Mouse (Mus musculus): Measurements from ENCODE around the gene Atp13a2. TPM values are rescaled to one million over a fixed set of nuclear protein-coding genes. Genes with fewer than 3 reads are reported as not detected.

The Atp13a2 gene
- polyA plus RNA-seq, 1 experiment from 2014 or later, result 28.7 TPM

DNA sequence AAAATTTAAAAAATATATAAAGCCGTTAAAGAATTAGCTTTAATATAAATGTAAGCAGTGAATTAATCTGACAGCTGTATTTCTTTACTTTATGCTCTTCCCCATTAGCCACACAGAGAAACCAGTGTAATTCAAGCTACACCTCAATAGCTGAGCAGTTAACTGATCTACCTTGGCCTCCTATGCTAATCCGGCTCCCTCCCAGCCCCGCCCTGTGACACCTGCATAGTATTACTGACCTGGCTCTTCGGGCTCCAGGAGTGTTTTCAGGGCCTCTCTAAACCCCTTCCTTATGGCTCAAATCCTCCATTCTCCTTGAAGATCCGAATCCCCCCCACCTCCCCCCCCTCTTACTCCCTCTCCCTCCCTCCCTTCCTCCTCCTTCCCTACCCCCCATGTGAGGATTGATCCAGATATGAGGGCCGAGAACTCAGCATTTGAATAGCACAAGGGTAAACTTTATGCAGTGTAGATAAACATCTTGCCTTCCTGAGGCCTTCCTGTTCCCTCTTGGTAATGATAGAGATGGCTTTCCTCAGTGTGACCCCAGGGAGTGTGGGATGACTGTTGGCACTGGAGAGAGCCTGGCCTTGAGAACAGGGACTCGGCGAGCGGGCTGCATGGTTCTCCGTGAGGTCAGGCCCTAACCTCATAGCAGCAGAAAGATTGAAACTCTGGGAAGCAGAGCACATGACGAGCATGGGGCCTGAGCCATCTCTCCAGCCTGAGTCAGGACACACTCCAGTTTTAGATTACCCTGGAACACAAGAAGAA lies 19.1 kb upstream of the Atp13a2 start:
- no peak for ATAC-seq (ENCODE audit: insufficient number of reproducible peaks, low FRiP score, low TSS enrichment, low read depth)
- Histone ChIP-seq H3K4me2 (ENCODE audit: low read depth, severe bottlenecking) (no peak overlapping the region), H3K4me3 (ENCODE audit: low read depth, low read length) (no peak overlapping the region), H3K27ac (replicated peaks; ENCODE audit: low read depth, low read length) (no peak overlapping the region), H3K9me3 (ENCODE audit: control insufficient read depth, low read length) (no peaks in the 10 kb centered on the region), H3K4me1 (ENCODE audit: control insufficient read depth, insufficient read depth, low read length) (no peaks in the 10 kb centered on the region), H3K27me3 (ENCODE audit: control insufficient read depth, insufficient read depth, low read length) (no peaks in the 10 kb centered on the region), H3K36me3 (ENCODE audit: control insufficient read depth, insufficient read depth, low read length) (peaks cover 5% of the 10 kb centered on the region), H3K9ac (ENCODE audit: low read length) (no peak overlapping the region)
- DNase-seq (ENCODE audit: low spot score), result no peak
- 88% methylated on average over 11 of the region's 11 CpGs for WGBS

GRCm38 (mm10) chr4:140971691-140972090 lies 15.0 kb upstream of the Atp13a2 start:
- no peak for ATAC-seq (ENCODE audit: insufficient number of reproducible peaks, low FRiP score, low TSS enrichment, low read depth)
- Histone ChIP-seq H3K27me3 (ENCODE audit: control insufficient read depth, insufficient read depth, low read length) (no peaks in the 10 kb centered on the region), H3K4me1 (ENCODE audit: control insufficient read depth, insufficient read depth, low read length) (no peaks in the 10 kb centered on the region), H3K27ac (replicated peaks; ENCODE audit: low read depth, low read length) (no peak overlapping the region), H3K36me3 (ENCODE audit: control insufficient read depth, insufficient read depth, low read length) (peaks cover 20% of the 10 kb centered on the region), H3K4me3 (ENCODE audit: low read depth, low read length) (no peak overlapping the region), H3K4me2 (ENCODE audit: low read depth, severe bottlenecking) (no peak overlapping the region), H3K9me3 (ENCODE audit: control insufficient read depth, low read length) (no peaks in the 10 kb centered on the region), H3K9ac (ENCODE audit: low read length) (no peak overlapping the region)
- DNase-seq (ENCODE audit: low spot score), result no peak
- WGBS, result 91% methylated on average over 13 of the region's 13 CpGs

GRCm38 (mm10) chr4:140974408-140974807 lies 12.3 kb upstream of the Atp13a2 start:
- Histone ChIP-seq H3K4me2 (ENCODE audit: low read depth, severe bottlenecking) (no peak overlapping the region), H3K9me3 (ENCODE audit: control insufficient read depth, low read length) (no peaks in the 10 kb centered on the region), H3K27me3 (ENCODE audit: control insufficient read depth, insufficient read depth, low read length) (no peaks in the 10 kb centered on the region), H3K9ac (ENCODE audit: low read length) (no peak overlapping the region), H3K36me3 (ENCODE audit: control insufficient read depth, insufficient read depth, low read length) (peaks cover 20% of the 10 kb centered on the region), H3K4me1 (ENCODE audit: control insufficient read depth, insufficient read depth, low read length) (no peaks in the 10 kb centered on the region), H3K4me3 (ENCODE audit: low read depth, low read length) (no peak overlapping the region), H3K27ac (replicated peaks; ENCODE audit: low read depth, low read length) (no peak overlapping the region)
- WGBS, result 96% methylated on average over 6 of the region's 6 CpGs
- DNase-seq (ENCODE audit: low spot score) (no peak), ATAC-seq (ENCODE audit: insufficient number of reproducible peaks, low FRiP score, low TSS enrichment, low read depth) (no peak)

GRCm38 (mm10) chr4:140975356-140975755 lies 11.3 kb upstream of the Atp13a2 start:
- DNase-seq (ENCODE audit: low spot score) (no peak), ATAC-seq (ENCODE audit: insufficient number of reproducible peaks, low FRiP score, low TSS enrichment, low read depth) (no peak)
- Histone ChIP-seq H3K27me3 (ENCODE audit: control insufficient read depth, insufficient read depth, low read length) (no peaks in the 10 kb centered on the region), H3K9me3 (ENCODE audit: control insufficient read depth, low read length) (no peaks in the 10 kb centered on the region), H3K4me1 (ENCODE audit: control insufficient read depth, insufficient read depth, low read length) (no peaks in the 10 kb centered on the region), H3K27ac (replicated peaks; ENCODE audit: low read depth, low read length) (no peak overlapping the region), H3K4me3 (ENCODE audit: low read depth, low read length) (no peak overlapping the region), H3K36me3 (ENCODE audit: control insufficient read depth, insufficient read depth, low read length) (peaks cover 20% of the 10 kb centered on the region), H3K9ac (ENCODE audit: low read length) (no peak overlapping the region), H3K4me2 (ENCODE audit: low read depth, severe bottlenecking) (no peak overlapping the region)
- 96% methylated on average over 7 of the region's 7 CpGs for WGBS

DNA sequence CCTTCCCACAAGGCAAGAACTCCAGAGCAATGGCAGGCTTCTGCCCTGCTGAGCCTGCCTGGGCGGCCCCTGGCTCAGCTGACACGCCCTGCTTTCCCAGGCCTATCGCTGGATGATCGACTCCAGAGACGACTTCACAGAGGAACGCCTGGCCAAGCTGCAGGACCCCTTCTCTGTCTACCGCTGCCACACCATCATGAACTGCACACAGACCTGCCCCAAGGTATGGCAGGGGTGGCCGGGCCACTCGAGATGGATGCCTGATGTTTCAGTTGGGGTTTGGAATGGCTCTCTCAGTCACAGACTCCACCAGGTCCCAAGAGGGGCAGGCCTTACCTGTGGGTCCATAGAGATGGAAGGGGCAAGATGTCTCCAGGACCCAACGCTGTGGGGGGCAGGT lies 9.4 kb upstream of the Atp13a2 start:
- ATAC-seq (ENCODE audit: insufficient number of reproducible peaks, low FRiP score, low TSS enrichment, low read depth) (no peak), DNase-seq (ENCODE audit: low spot score) (no peak)
- H3K27me3 ChIP-seq (ENCODE audit: control insufficient read depth, insufficient read depth, low read length), result no peaks in the 10 kb centered on the region
- H3K27ac ChIP-seq (replicated peaks; ENCODE audit: low read depth, low read length), result no peak overlapping the region
- H3K36me3 ChIP-seq (ENCODE audit: control insufficient read depth, insufficient read depth, low read length), result peaks cover 18% of the 10 kb centered on the region
- H3K9me3 ChIP-seq (ENCODE audit: control insufficient read depth, low read length), result no peaks in the 10 kb centered on the region; the same call in 1 of the 2 replicates
- no peak overlapping the region for H3K9ac ChIP-seq (ENCODE audit: low read length)
- H3K4me2 ChIP-seq (ENCODE audit: low read depth, severe bottlenecking), result no peak overlapping the region
- 69% methylated on average over 10 of the region's 10 CpGs for WGBS
- no peaks in the 10 kb centered on the region for H3K4me1 ChIP-seq (ENCODE audit: control insufficient read depth, insufficient read depth, low read length)
- H3K4me3 ChIP-seq (ENCODE audit: low read depth, low read length), result no peak overlapping the region

DNA sequence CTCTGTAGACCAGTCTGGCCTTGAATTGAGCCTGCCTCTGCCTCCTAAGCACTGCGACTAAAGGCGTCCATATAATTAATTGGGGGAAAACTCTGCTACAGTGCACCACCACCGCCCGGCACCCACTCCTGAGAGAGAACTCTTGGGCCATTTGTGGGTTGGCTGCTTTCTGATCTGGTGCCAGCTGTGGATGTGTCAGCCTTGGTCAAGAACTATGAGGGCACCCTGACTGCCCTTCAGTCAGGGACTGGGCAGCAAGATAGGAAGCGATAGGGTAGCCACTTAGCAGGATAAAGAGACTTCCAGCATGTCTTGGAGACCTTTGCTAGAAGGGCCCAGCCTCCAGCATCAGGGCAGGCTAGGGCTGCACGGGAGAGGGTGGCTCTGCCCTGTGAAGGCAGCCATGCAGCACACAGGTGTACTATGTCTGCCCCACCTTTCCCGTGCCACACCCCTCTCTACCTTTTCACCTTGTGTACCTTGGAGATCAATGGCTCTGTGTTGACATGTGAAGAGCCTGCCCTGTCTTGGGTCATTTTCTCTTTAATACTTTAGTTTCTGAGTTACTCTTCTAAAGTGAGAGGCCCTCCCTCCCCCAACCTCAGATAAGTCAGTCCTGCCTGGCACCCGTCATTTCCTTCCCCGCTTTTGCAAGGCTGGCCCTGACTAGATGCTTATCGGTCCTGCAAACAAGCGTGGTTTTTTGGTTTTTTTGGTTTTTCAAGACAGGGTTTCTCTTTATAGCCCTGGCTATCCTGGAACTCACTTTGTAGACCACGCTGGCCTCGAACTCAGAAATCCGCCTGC lies 8.6 kb upstream of the Atp13a2 start:
- ATAC-seq (ENCODE audit: insufficient number of reproducible peaks, low FRiP score, low TSS enrichment, low read depth) (no peak), DNase-seq (ENCODE audit: low spot score) (no peak)
- Histone ChIP-seq H3K27me3 (ENCODE audit: control insufficient read depth, insufficient read depth, low read length) (no peaks in the 10 kb centered on the region), H3K27ac (replicated peaks; ENCODE audit: low read depth, low read length) (no peak overlapping the region), H3K4me1 (ENCODE audit: control insufficient read depth, insufficient read depth, low read length) (no peaks in the 10 kb centered on the region; the same call in 1 of the 2 replicates), H3K4me2 (ENCODE audit: low read depth, severe bottlenecking) (no peak overlapping the region), H3K36me3 (ENCODE audit: control insufficient read depth, insufficient read depth, low read length) (peaks cover 10% of the 10 kb centered on the region; the same call in 1 of the 2 replicates), H3K9ac (ENCODE audit: low read length) (no peak overlapping the region), H3K4me3 (ENCODE audit: low read depth, low read length) (no peak overlapping the region), H3K9me3 (ENCODE audit: control insufficient read depth, low read length) (no peaks in the 10 kb centered on the region; the same call in 1 of the 2 replicates)
- 92% methylated on average over 14 of the region's 14 CpGs for WGBS

- H3K27ac ChIP-seq (replicated peaks; ENCODE audit: low read depth, low read length), result no peak overlapping the region
- no peak for DNase-seq (ENCODE audit: low spot score)
- no peak overlapping the region for H3K4me2 ChIP-seq (ENCODE audit: low read depth, severe bottlenecking)
- no peak overlapping the region for H3K9ac ChIP-seq (ENCODE audit: low read length)
- H3K36me3 ChIP-seq (ENCODE audit: control insufficient read depth, insufficient read depth, low read length), result no peaks in the 10 kb centered on the region; the same call in 1 of the 2 replicates
- ATAC-seq (ENCODE audit: insufficient number of reproducible peaks, low FRiP score, low TSS enrichment, low read depth), result no peak
- H3K9me3 ChIP-seq (ENCODE audit: control insufficient read depth, low read length), result no peaks in the 10 kb centered on the region; the same call in 1 of the 2 replicates
- H3K4me3 ChIP-seq (ENCODE audit: low read depth, low read length), result no peak overlapping the region
- H3K4me1 ChIP-seq (ENCODE audit: control insufficient read depth, insufficient read depth, low read length), result peaks cover 4% of the 10 kb centered on the region
- WGBS, result 83% methylated on average over 2 of the region's 2 CpGs
- no peaks in the 10 kb centered on the region for H3K27me3 ChIP-seq (ENCODE audit: control insufficient read depth, insufficient read depth, low read length)
Observed at GRCm38 (mm10) chr4:140981605-140982004, 5.1 kb upstream of the Atp13a2 start.

- Histone ChIP-seq H3K27ac (replicated peaks; ENCODE audit: low read depth, low read length) (no peak overlapping the region), H3K36me3 (ENCODE audit: control insufficient read depth, insufficient read depth, low read length) (no peaks in the 10 kb centered on the region; the same call in 1 of the 2 replicates), H3K4me1 (ENCODE audit: control insufficient read depth, insufficient read depth, low read length) (peaks cover 11% of the 10 kb centered on the region), H3K4me2 (ENCODE audit: low read depth, severe bottlenecking) (no peak overlapping the region), H3K9ac (ENCODE audit: low read length) (no peak overlapping the region), H3K4me3 (ENCODE audit: low read depth, low read length) (no peak overlapping the region), H3K9me3 (ENCODE audit: control insufficient read depth, low read length) (no peaks in the 10 kb centered on the region; the same call in 1 of the 2 replicates), H3K27me3 (ENCODE audit: control insufficient read depth, insufficient read depth, low read length) (no peaks in the 10 kb centered on the region)
- DNase-seq (ENCODE audit: low spot score), result no peak
- ATAC-seq (ENCODE audit: insufficient number of reproducible peaks, low FRiP score, low TSS enrichment, low read depth), result no peak
- WGBS, result 52% methylated on average over 4 of the region's 4 CpGs
Observed at GRCm38 (mm10) chr4:140982808-140983207, 3.9 kb upstream of the Atp13a2 start.
